Mouse (Mus musculus): ENCODE measurements around the gene Sepsecs. TPM values are rescaled to one million over a fixed set of nuclear protein-coding genes. Genes with fewer than 3 reads are reported as not detected.

The Sepsecs gene
- total RNA-seq, 2 experiments from 2014 or later, result 10.0 to 10.6 TPM

DNA sequence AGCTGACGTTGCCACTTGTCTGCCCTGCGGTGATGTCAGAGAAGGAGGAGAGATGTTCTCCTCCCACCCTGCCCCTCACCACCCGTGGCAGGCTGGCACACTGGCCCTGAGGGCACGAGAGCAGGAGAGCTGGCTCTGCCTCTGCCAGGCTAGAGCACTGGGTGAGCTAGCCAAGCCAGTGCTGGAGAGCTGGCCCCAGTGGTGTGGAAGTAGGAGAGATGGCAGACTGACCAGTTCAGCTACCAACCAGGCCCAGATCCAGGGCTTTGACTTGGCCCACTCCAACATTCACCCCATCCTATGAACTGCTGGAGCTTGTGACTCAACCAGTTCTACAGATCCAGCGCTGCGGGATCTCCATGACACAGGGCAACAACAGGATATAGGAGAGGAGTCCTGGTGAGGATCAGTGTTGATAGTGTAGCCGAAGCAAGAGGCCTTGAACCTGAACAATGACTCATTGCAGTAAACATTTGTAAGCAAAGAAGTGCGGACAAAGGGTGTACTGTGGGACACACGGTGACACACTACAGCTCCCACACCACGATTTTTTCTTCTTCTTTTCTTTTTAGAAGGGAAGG is 58.1 kb downstream of the Sepsecs start:
- no peak for DNase-seq (ENCODE audit: low spot score in 2 of 2)

DNA sequence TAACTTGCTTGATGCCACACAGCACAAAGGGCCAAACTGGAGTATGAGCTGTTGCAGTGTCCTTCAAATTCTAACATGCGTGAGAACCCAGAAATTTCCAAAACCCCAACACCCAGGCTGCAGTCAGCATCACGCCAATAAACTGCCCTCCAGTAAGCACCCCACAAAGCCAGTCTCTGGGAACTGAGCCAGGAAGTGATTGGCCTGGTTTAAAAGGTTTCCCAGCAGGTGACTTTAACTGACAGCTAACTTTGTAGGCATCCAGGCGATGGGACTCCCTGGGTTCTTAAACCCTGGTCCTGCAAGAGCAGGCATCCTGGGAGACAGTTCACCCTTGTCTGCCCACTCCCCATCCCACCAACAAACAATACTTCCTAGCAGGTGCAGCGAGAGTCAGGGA is 59.2 kb downstream of the Sepsecs start:
- no peak for DNase-seq (ENCODE audit: low spot score in 2 of 2)

DNA sequence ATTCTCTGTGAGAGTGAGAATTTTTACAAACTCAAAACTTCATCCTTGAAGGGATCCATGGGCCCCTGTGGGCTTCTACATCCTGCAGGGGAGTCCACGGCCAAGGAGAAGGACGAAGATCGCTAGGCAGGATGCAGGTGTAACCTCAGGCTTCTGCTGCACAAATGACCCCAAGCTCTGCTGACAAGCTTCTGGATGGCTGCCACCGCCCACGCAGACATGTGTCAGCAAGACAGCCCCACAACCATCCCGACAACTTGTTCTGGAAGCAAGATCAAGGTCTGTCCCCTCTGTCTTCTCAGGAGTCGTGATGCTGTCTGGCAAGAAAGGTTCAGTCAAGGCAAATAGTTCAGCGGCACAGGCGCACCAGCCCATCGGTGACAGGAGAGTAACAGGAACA is 59.8 kb downstream of the Sepsecs start:
- no peak for DNase-seq (ENCODE audit: low spot score in 2 of 2)

DNA sequence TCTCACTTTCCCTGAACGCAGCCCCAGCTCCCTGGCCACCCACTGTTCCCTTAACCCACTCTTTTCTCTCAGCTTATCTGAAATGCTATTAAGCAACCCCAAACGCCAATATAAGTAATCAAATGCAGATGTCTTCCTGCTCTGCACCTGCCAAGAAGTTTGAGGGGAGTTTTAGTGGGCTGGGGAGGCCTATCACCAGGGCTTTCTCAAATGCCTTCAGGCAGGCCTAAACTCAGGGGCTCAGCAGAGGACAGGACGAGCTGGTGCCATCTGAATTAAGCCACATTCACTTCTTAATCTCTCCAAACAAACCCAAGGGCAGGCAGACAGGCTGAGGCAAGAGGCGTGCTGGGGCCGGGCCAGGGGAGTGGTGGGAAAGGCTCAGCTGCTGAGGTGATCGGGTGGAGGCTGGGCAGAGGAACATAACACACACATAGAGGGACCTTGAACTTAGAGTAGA is 64.9 kb downstream of the Sepsecs start:
- DNase-seq (ENCODE audit: low spot score in 2 of 2), result no peak

DNA sequence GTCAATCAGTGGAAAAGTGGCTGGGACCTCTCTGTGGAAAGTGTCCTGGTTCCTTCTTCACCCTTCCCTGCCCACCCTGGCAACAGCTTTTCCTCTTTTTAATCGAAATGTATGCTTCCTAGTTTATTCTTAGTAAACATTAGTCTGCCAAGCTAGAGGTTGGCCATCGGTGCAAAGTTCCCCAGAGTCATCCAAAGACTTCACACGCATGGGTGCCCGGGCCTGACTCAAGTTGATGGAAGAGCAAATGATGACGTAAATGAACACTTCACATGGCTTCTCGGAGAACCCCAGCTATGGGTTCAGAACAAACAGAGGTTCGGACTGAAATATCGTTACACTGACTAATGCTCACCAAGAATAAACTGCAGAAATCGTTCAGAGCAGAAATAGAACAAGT is 78.9 kb downstream of the Sepsecs start:
- no peak for DNase-seq (ENCODE audit: low spot score in 2 of 2)

Other genes starting within 250 kb of the Sepsecs start
- 10 to 100 TPM; 37.0 to 39.8 TPM for gene Ccdc149, start 198.2 kb downstream of the Sepsecs start, total RNA-seq (2021)
- 10 to 100 TPM; 36.2 to 40.3 TPM for gene Lgi2, start 103.2 kb downstream of the Sepsecs start, total RNA-seq (2021)
- 1 to 10 TPM; 3.0 to 4.9 TPM for gene Pi4k2b, start 71.9 kb upstream of the Sepsecs start, total RNA-seq (2021)
- gene Zcchc4, start 105.7 kb upstream of the Sepsecs start, total RNA-seq (2021), result 1 to 10 TPM; 9.4 to 9.8 TPM
- gene Anapc4, start 164.3 kb upstream of the Sepsecs start, total RNA-seq (2021), result 10 to 100 TPM; 90.7 to 92.6 TPM

All from layer of hippocampus, postnatal 10 days (tissue).